Mouse (Mus musculus) liver, embryonic 14.5 days (tissue): ENCODE results near the gene Poc1a. TPM values are rescaled to one million over a fixed set of nuclear protein-coding genes. Genes with fewer than 3 reads are reported as not detected.

Experiments
- ATAC-seq: fragments of 200-750 bp; cut with Nextera tagmentation; 2 replicates; pipeline ENCODE4 v1.8.0; 2017; ENCODE audit warnings: moderate number of reproducible peaks, mild to moderate bottlenecking, moderate library complexity; ENCODE audit not compliant: insufficient read depth
- DNase-seq, 3 experiments: peaks; one replicate each; pipeline ENCODE4 v3.0.0-alpha.2; 2012 to 2013; ENCODE audit warnings: low read depth in 3 of 3, low spot score in 3 of 3
- H3K27ac ChIP-seq: fragments of 300-500 bp; sonication (generic); 2 replicates; pipeline ENCODE4 v1.5.1; 2014; ENCODE audit warnings: moderate library complexity, mild to moderate bottlenecking, control low read depth, inconsistent platforms
- H3K27me3 ChIP-seq: fragments of 300-500 bp; sonication (generic); 2 replicates; pipeline ENCODE4 v1.6.1; 2014; ENCODE audit warnings: mild to moderate bottlenecking, low read length, moderate library complexity; ENCODE audit not compliant: control insufficient read depth, insufficient read depth
- H3K36me3 ChIP-seq: fragments of 300-500 bp; sonication (generic); replicated peaks from 2 replicates; pipeline ENCODE4 v1.6.1; 2014; ENCODE audit warnings: low read depth; ENCODE audit not compliant: control insufficient read depth, insufficient read depth
- H3K4me1 ChIP-seq, 2 experiments: fragments of 200-500 bp in 1 of 2; fragments of 300-500 bp in 1 of 2; sonication (generic) in 1 of 2; replicated peaks; 2 replicates each; pipeline ENCODE4 v1.6.1; 2012 to 2014; ENCODE audit warnings: antibody characterized with exemption in 1 of 2, inconsistent platforms in 1 of 2, low read length in 1 of 2; ENCODE audit not compliant: control insufficient read depth in 2 of 2, insufficient read depth in 2 of 2
- H3K4me2 ChIP-seq: fragments of 300-500 bp; sonication (generic); 2 replicates; pipeline ENCODE4 v1.6.1; 2014; ENCODE audit warnings: low read depth, mild to moderate bottlenecking, control low read depth, moderate library complexity
- H3K4me3 ChIP-seq, 2 experiments: fragments of 200-500 bp in 1 of 2; fragments of 300-500 bp in 1 of 2; sonication (generic) in 1 of 2; 2 replicates each; pipeline ENCODE4 v1.5.1; 2012 to 2014; ENCODE audit warnings: low read depth in 2 of 2, low read length in 2 of 2, mild to moderate bottlenecking in 2 of 2, control low read depth in 1 of 2, inconsistent platforms in 1 of 2, moderate library complexity in 1 of 2; ENCODE audit not compliant: insufficient read depth in 1 of 2
- H3K9ac ChIP-seq: fragments of 300-500 bp; sonication (generic); replicated peaks from 2 replicates; pipeline ENCODE4 v1.6.1; 2014; ENCODE audit warnings: mild to moderate bottlenecking, control low read depth, moderate library complexity
- H3K9me3 ChIP-seq: fragments of 300-500 bp; sonication (generic); 2 replicates; pipeline ENCODE4 v1.6.1; 2016; ENCODE audit warnings: low read length, mixed read lengths; ENCODE audit not compliant: control insufficient read depth
- CTCF ChIP-seq: IDR thresholded peaks from 2 replicates; pipeline ENCODE4 v1.5.1; 2016; ENCODE audit warnings: antibody characterized with exemption, low read depth, control low read depth
- EP300 ChIP-seq: IDR thresholded peaks from 2 replicates; pipeline ENCODE4 v1.6.1; 2016; ENCODE audit warnings: antibody characterized with exemption, low read depth
- WGBS: fragments of 180-500 bp; shearing (Covaris S2); extraction: QIAGEN DNeasy Blood & Tissue Kit; methylation state at CpG from one replicate; pipeline ENCODE4 v1.1.7; 2014; ENCODE audit not compliant: insufficient replicate concordance; 5-methylcytosine and 5-hydroxymethylcytosine counted together
- polyA plus RNA-seq, 2 experiments: library from polyadenylated mRNA; depleted of rRNA in 1 of 2; stranded (reverse) in 1 of 2; unstranded in 1 of 2; fragments of >200 nt; fragmentation: Nextera tagmentation in 1 of 2; extraction: Ambion mirVana in 1 of 2; gene quantifications; 2 replicates each; pipeline versions ENCODE4 v1.2.1 to v1.2.3; 2012 to 2014

The Poc1a gene
- polyA plus RNA-seq (2012; rRNA removed), result 17.8 and 18.5 TPM in 2 replicates
- polyA plus RNA-seq (2014; fragmentation: Nextera tagmentation; extraction: Ambion mirVana), result 21.4 and 23.7 TPM in 2 replicates

- WGBS, result under 1% methylated on average over 47 of the region's 47 CpGs
- no peaks in the 10 kb centered on the region for H3K27me3 ChIP-seq
- peaks cover 5% of the 10 kb centered on the region for H3K36me3 ChIP-seq
- H3K4me3 ChIP-seq, result peak within 1 kb of the TSS; percentile 81 to 91
- ATAC-seq (peak; percentile 97), DNase-seq (peak; percentile 90 to 94 (median 92))
- peak within 1 kb of the TSS; percentile 92 for H3K9ac ChIP-seq
- H3K9me3 ChIP-seq, result no peaks in the 10 kb centered on the region
- H3K27ac ChIP-seq, result peak within 1 kb of the TSS; percentile 46
- peaks cover 6 to 11% of the 10 kb centered on the region in 2 experiments for H3K4me1 ChIP-seq
- peak within 1 kb of the TSS; percentile 93 for H3K4me2 ChIP-seq
- TF ChIP-seq EP300, result peak; percentile 58; the same call in 1 of the 2 replicates
- no peak for TF ChIP-seq CTCF
Observed at GRCm38 (mm10) chr9:106280808-106281544, at the start of gene Poc1a. Gene Poc1a (plus strand): TSS chr9:106281061.

GRCm38 (mm10) chr9:106231220-106231619 is 49.6 kb upstream of the Poc1a start:
- no peak for TF ChIP-seq EP300
- no peak for TF ChIP-seq CTCF
- no peak overlapping the region for H3K9ac ChIP-seq
- H3K4me3 ChIP-seq, result no peak overlapping the region
- peaks cover 4% of the 10 kb centered on the region for H3K27me3 ChIP-seq
- no peak overlapping the region for H3K4me2 ChIP-seq
- ATAC-seq (no peak), DNase-seq (no peak)
- WGBS, result 48% methylated on average over 7 of the region's 7 CpGs
- no peak overlapping the region for H3K27ac ChIP-seq
- H3K4me1 ChIP-seq, result peaks cover 0 to 9% of the 10 kb centered on the region in 2 experiments; a peak in 2 of 4 replicates
- H3K36me3 ChIP-seq, result no peaks in the 10 kb centered on the region; the same call in 1 of the 2 replicates
- H3K9me3 ChIP-seq, result no peaks in the 10 kb centered on the region

GRCm38 (mm10) chr9:106231816-106232215 is 49.0 kb upstream of the Poc1a start:
- H3K4me3 ChIP-seq, result no peak overlapping the region
- H3K4me1 ChIP-seq, result peaks cover 0 to 9% of the 10 kb centered on the region in 2 experiments; a peak in 2 of 4 replicates
- H3K27ac ChIP-seq, result no peak overlapping the region
- no peak for ATAC-seq
- H3K9ac ChIP-seq, result no peak overlapping the region
- no peak for DNase-seq
- H3K27me3 ChIP-seq, result no peaks in the 10 kb centered on the region
- no peak overlapping the region for H3K4me2 ChIP-seq
- no peak for TF ChIP-seq CTCF
- no peak for TF ChIP-seq EP300
- H3K36me3 ChIP-seq, result no peaks in the 10 kb centered on the region; the same call in 1 of the 2 replicates
- WGBS, result 61% methylated on average over 4 of the region's 4 CpGs
- no peaks in the 10 kb centered on the region for H3K9me3 ChIP-seq

- ATAC-seq, result no peak
Observed at GRCm38 (mm10) chr9:106232956-106233355, 47.9 kb upstream of the Poc1a start.

GRCm38 (mm10) chr9:106233953-106234352 is 46.9 kb upstream of the Poc1a start:
- TF ChIP-seq EP300 (no peak), CTCF (no peak)
- Histone ChIP-seq H3K27ac (no peak overlapping the region), H3K27me3 (no peaks in the 10 kb centered on the region), H3K4me3 (no peak overlapping the region), H3K4me2 (no peak overlapping the region), H3K4me1 (0 out of 4 replicates have a peak, but pooled peaks cover 0 to 2% of the 10 kb centered on the region in 2 experiments), H3K36me3 (peaks cover 2% of the 10 kb centered on the region), H3K9ac (no peak overlapping the region), H3K9me3 (no peaks in the 10 kb centered on the region)
- 73% methylated on average over 6 of the region's 6 CpGs for WGBS
- DNase-seq, result no peak
- ATAC-seq, result no peak

More at GRCm38 (mm10) chr9:106232956-106233355, 47.9 kb upstream of the Poc1a start:
- peaks cover 2% of the 10 kb centered on the region for H3K36me3 ChIP-seq
- no peaks in the 10 kb centered on the region for H3K9me3 ChIP-seq
- WGBS, result 70% methylated on average over 3 of the region's 3 CpGs
- peaks cover 0 to 4% of the 10 kb centered on the region in 2 experiments; a peak in 1 of 4 replicates for H3K4me1 ChIP-seq
- H3K27me3 ChIP-seq, result no peaks in the 10 kb centered on the region
- no peak overlapping the region for H3K4me2 ChIP-seq
- H3K4me3 ChIP-seq, result no peak overlapping the region
- H3K27ac ChIP-seq, result no peak overlapping the region
- H3K9ac ChIP-seq, result no peak overlapping the region
- DNase-seq, result no peak
- no peak for TF ChIP-seq EP300
- TF ChIP-seq CTCF, result no peak
